Mouse (Mus musculus): ENCODE measurements around the gene Fam189a2. TPM values are rescaled to one million over a fixed set of nuclear protein-coding genes. Genes with fewer than 3 reads are reported as not detected.
A peak's percentile ranks its signal among the peaks of the same experiment; 100 is the strongest.

Fam189a2 gene
- total RNA-seq, 1 experiment from 2014 or later = 8.7 TPM

DNA sequence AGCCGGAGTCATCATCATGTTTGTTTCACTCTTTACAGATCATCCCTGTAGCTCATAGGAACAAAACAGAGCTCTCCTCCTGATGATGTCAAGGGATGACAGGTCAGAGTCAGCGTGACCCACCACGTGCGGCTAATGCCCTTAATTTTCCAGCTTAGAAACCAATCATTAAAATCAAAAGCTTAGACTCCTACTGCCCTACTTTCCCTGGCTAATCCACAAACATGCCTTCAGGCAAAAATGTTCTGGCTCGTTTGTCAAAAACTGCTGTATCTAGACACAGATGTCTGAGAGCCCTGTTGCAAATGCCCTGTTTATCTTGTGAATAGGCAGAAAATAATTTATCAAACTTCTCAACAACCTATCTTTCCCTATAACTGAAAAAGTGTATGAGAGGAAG is 4.9 kb downstream of the Fam189a2 start:
- no peak for DNase-seq

DNA sequence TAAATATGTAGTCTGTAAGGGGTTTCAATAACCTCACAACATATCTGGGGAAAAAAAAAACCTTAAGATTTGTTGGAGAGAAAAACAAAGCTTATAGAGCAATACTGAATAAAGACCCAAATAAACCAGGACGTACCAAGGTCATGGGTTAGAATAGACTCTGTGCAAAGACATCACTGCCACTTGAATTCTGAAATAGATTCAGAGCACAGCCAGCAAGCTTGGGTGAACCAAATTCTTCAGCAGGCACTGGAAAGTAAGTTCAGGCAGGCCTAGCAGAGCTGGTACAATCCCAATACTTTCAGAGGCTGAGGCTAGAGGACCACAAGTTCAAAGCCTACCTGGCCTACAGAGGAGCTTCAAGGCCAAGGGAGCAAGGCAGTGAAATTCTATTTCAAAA is 6.2 kb downstream of the Fam189a2 start:
- DNase-seq = no peak

DNA sequence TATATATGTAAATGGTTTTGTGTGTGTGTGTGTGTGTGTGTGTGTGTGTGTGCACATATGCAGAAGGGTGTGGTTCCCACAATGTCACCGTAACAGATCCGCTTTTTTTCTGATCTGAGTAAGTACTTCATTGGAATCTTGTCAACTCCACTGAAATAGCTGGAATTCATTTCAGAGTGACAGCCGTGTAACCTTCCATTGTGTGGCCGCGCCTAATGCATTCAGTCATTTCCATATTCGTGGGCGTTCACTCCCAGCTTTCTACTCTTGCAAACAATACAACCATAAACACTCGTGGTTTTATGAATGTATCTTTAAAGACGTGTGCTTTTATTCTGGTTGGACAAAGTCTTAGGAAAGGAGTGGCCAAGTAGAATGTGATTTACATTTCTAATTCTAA is 6.7 kb downstream of the Fam189a2 start:
- DNase-seq = no peak

DNA sequence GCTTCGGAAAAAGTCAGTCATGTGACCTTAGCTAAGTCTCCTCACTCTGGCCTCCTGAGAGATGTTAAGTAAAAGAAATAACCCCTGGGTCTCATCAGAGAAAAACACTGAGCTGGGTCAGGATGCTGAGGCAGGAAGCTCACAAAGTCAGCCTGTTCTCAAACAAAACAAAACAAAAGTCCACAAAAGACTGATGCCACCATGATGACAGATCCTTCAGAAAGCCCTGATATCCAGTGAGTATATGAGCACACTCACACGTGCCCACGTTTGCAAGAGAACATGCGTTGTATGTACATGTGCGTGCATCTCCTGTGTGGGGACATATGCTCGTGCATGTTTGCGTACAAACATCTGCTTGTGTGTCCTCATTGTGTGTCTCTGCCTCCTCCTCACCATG is 7.5 kb downstream of the Fam189a2 start:
- DNase-seq = no peak

DNA sequence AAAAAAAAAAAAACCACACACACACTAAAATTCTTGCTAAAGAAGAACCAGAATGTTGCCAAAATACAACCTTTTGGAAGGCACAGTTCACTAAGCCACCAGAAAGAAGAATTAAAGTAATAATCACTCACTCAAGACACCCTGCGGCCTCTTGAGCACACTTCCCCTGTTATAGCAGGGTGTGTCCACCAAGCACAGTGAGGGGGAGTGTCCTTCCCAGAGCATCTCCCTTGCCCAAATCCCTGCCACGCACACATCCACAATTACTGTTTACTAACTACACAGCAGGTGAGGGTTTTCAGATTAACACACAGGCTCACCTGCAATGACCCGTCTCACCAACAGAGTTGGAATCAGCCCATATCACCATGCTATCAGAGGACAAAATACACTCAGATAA is 8.0 kb downstream of the Fam189a2 start:
- no peak for DNase-seq

DNA sequence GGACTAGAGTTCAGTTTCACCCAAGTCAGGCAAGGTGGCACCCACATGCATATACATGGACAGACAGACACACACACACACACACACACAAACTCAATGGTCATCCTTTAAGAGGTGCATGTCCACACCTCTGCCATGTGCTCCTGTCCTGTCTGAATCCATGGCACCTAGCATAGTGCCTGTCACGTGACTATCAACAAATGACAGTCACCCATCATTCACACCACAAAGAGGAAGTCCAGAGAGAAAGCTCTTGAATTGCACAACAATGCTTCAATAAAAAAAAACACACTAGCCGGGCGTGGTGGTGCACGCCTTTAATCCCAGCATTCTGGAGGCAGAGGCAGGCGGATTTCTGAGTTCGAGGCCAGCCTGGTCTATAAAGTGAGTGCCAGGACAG is 8.5 kb downstream of the Fam189a2 start:
- no peak for DNase-seq

DNA sequence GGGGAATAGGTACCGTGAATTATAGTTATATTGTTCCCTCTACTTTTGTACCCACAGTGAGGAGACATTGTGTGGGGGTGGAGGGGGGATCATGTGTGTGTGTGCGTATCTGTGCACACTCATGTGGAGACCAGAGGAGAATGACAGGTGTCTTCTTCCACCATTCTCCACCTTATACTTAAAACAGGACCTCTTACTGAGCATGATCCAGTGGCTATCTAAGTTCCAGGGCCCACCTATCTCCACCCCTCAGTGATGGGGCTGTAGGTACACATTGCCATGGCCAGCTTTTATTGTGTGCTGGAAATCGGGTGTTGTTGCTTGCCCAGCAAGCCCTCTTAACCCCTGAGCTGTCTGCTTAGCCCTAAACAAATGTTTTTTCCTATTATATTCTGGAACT is 10.1 kb downstream of the Fam189a2 start:
- no peak for DNase-seq

DNA sequence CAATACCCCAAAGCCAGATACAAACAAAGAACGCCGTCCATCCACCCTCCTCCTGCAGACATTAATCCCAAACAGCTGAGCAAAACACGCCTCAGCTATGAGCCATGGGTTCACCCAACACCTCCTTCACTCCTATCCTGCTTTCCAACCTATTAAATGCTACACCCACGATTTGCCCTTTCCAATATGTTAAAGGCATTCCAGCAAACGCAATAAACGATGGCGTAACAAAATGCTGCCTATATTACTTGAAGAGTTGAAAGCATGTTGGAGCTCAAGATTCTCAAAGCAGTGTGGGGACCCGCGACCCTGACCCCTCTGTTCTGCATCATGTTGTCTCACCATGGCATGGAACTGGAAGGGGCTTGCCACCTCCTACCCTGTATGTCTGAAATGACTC is 11.2 kb downstream of the Fam189a2 start:
- no peak for DNase-seq

DNA sequence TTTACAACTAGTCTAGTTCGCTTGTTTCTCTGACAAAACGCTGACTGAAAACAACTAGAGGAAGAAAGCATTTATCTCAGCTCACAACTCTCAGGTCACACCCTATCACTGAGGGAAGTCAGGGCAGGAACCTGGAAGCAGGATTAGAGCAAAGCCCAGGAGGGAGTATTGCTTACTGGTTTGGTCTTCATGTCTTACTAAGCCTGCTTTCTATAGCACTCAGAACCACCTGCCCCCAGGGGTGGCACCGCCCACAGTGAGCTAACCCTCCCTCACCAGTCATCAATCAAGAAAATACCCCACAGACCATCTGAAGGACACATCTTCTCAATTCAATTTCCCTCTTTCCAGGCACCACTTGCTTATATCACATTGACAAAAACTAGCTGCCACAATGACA is 12.4 kb downstream of the Fam189a2 start:
- DNase-seq = no peak

DNA sequence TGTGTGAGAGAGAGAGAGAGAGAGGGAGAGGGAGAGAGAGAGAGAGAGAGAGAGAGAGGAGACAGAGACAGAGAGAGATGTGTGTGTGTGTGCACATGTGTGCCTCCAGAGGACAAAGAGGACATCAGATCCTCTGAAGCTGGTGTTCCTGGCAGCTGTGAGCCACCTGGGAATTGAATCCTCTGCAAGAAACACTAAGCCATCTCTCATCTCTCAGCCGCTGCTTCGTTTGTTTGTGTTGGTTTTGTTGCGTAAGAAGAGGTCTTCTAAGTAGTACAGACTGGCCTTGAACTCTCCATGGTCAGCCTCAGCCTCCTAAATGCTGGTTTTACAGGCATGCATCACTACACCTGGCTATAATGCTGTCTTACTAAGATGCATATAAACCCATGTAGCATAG is 12.9 kb downstream of the Fam189a2 start:
- no peak for DNase-seq

DNA sequence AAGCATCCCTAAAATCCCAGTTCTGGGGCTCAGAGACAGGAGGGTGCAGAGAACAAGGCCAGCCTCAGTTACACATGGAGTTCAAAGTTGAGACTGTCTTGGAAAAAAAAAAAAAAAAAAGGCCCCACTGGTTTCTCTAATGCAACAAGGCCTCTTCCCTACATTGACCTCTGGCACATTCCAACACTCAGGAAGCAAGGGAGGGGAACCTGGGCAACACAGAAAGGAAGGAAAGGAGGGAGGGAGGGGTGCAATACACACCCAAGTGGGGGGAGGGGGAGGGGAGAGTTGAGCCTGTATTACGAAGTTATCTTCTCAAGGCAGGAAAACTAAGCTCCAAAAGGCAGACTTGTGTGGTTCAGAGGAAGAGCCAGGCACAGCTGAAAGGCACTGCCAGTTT is 13.4 kb downstream of the Fam189a2 start:
- peak; percentile 62 for DNase-seq

DNA sequence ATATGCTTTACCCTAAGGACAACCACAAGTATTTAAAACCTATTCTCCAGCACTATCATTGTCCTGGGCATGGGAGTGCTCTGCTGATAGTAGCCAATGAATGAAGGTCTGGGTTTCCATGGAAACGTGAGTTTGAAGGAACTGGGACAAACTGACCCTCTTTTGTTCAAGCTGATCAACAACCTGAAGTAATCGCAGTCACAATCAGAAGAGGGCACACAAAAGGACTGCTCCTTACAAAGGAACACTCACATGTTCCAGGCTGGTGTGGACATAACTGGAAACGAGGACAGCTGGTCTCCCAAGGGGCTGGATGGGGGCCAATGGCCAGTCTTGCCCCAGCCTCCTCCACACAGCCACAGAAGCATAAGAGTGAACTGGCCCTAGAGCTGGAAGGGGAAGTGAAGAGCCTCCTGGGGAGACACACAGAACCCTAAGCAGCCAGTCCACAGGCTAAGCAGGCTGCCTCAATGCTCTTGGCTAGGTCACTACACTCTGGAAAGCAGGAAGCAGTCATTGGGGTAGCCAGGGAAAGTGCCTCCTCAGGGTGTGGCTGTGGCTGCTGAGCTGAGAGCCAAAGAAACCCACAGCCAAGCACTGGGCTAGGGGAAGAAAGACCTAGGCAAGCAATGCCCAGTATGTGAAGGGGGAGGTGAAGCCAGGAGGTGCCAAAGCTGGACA is 14.0 kb downstream of the Fam189a2 start:
- DNase-seq = peak; percentile 59

DNA sequence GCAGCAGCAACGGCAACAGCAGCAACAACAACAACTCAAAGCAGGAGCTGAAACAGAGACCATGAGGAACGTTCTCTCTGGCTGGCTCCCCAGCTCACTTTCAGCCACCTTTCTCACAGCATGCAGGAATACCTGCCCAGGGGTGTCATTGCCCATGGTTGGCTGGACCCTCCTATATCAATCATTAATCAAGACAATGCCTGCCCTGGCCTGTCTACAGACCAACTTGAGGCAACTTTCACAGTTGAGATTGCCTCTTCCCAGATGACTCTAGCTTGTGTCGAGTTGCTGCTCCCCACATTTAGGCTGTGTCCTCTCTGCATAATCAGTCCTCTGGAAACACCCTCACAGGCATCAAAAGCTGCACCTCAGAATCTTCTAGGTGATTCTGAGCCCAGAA is 17.6 kb downstream of the Fam189a2 start:
- DNase-seq = no peak

DNA sequence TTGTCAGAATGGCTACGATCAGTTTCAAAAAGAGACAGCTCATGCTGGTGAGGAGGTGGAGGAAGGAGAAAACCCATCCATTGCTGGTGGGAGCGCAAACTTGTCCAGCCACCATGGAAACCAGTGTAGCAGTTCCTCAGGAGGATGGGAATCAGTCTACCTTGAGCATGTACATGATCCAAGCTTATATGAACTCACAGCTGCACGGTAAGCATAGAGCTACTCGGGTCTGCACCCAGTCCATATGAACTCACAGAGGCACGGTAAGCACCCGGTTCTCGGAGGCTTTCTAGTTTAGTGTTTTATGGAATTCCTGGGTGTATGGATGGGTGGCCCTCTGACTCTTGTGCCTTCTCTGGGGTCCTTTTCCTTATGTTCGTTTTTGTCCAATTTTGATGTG is 18.3 kb downstream of the Fam189a2 start:
- no peak for DNase-seq

DNA sequence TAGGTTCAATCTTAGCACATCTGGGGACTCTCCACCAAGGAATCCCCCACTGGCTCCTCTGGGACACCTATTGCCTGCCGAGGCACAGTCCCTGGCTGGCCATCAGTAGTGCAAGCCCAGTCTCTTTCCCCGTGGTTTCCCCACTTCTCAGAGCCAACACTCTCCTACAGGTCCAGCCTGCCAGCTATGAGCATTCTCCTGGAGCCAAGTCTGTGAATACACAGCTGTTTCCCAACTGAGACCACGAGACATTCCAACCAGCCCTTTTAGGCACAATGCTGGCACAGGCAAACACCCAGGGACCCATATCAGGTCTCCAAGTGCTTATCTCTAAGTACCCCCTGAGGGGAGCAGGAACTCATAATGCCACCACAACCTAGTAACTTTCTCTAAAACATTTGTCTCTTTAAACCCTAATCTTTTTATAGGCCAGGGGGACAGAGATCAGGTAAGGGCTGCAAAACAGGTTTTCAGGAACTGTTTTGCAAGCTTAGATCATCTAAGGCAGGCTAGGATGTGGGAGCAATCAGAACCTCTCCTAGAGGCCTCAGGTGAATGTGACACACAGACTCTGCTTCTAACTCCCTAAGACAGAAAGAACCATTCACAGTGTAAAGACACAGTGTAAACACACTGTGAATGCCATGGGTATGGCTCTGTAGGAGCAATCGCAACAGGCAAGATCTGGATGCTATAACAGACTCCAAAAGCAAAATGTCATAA is 23.0 kb downstream of the Fam189a2 start:
- DNase-seq = peak; percentile 57

DNA sequence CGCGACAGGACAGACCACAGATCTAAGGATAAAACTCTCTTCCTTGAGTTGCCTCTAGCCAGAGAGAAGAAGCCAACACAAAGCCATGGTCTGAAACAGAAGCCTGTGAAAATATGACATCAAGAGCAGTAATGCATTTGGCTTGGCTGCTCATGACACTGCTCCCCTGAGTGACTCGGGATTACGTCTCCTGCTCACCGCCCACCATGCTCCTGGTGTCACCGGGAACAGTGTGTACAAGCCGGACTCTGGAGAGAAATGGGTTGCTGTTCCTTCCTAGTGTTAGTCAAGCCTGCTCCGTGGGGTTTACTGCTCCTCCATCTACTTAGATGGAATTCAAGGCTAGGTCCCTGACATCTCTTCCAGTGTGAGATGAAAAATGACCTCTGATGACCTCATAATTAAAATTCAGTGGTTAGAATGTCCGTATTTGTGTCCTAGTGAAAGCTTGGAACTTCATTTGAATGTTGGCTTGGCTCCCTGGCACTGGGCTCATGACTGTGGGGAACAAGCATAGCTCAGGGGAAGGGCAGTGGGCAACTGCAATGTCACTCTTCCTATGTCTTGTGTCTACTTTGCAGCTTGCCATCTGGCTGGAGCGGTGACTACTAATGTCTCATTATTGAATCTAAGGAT is 23.7 kb downstream of the Fam189a2 start:
- DNase-seq = no peak

DNA sequence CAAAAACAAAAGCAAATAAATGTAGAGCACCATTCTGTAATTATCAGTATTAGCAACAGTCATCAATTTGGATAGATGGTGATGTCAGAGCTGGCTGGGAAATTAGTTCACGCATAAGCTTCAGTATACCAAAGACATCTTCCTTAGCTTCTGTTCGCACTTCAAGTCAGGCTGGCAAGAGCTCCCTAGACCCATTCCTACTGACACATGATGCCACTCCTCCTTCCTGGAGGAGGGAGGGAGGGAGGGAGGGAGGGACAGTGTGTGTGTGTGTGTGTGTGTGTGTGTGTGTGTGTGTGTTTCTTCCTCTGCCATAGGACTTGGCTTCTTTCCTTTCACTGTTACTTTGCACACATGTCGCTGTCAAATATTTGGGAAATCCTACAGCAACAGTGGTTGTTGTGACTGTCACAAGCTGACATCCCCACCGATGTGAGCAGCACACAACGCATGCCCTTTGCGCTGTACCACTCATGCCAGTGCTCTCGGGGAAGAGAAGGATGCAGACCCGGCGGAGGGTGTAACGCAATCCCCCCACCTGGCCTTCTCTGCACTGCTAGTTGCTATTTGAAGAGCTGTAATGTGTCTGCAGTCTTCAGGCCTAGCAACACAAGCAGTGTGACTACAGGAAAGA is 34.9 kb downstream of the Fam189a2 start:
- DNase-seq = no peak

DNA sequence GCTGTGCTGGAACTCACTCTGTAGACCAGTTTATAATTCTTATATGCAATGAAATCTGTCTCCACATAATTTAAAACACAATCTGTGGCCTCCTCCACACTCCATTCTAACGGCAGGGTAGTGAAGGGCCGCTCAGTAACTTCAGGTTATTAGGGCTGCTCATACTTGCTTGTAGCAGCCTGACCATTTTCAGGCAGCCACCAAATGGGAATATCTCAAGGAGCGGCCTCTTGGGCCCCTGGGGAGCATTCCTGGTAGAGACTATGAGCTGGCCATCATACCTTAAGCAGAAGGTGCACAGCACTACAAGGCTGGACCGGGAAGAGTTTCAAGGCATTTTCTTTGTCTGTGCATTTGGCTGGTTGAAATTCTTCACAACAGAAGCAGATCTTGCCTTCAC is 42.7 kb downstream of the Fam189a2 start:
- DNase-seq = no peak

DNA sequence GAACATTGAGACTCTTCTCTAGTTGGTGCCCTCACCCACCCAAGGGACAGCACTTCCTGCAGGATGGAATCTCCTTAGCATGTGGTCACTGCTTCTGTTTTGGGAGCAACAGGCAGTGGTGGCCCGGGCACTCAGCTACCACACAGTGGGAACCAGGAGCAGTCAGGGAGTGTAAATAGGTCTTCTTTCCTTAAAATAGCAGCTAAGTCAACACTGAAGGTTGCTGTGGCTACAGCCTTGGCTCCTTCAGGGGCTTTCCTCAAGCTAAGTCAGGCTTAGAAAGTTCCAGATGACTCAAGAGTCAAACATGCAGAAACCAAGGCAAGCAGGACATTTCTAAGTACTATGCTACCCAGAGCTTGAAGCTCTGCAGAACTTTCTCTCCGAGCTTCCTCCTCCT is 43.5 kb downstream of the Fam189a2 start:
- no peak for DNase-seq

DNA sequence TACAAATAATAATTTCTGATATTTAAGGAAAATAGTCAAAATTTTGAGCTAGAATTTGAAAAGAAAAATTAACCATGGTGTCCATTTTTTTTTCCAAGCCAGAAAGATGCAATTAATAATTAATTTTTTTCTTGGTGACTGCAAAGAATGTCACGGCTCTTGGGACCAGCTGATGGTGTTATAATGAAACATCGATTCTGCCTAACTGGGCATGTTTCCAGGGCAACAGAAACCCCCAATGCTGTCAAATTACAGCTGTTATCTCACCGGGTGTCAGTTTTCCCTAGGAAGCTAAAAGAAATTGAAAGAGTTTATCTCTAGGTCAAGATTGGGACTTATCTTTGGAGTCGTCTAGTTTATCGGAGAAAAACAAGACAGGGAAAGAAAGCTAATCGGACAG is 46.6 kb downstream of the Fam189a2 start:
- DNase-seq = no peak

DNA sequence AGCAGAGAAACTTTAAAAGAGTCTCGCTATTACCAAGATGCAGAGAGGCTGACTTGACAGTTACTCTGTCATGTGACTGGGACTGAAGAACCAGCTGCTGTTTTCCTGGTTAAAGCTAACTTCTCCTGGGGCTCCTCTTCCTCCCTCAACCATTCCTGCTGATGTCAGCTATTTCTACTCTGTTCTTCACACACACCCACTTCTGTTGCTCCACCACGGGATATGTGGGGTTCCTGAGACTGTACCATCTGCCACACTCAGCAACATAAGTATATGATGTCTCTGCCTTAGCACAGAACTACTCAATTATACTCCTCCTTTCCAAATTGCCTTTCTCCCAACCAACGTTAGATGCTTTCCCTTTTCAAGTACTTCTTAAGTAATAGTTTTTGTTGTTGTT is 50.2 kb downstream of the Fam189a2 start:
- DNase-seq = no peak

DNA sequence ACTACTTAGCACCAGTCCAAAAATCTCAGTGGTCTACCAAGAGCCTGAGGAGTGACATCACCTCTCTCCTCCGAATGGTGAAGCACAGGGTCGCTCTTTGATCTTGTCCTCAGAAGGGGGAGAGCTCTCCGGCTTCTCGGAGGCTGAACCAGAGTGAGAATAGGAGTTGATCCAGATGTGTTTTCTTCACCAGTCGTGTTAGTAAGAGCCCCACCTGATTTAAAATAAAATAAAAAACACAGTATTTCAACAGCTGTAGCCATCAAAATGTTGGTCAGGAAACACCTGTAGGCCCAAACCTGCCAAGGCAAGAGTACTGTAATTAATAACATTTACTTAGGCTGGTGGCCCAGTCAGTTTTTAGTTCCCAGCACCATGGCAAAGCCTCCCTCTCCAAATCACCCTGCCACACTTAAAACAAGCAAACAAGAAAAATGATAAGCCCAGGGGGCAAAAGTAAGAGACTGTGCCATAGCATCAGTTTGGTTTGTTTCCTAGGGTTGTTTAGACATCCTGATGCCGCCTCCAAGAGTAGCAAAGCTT is 52.8 kb downstream of the Fam189a2 start:
- no peak for DNase-seq

Measured in adrenal gland, postnatal 14 days (tissue).